Mouse (Mus musculus) ES-E14 (cell line): ENCODE results near the gene Ptprn2. TPM values are rescaled to one million over a fixed set of nuclear protein-coding genes. Genes with fewer than 3 reads are reported as not detected.

Experiments
- DNase-seq: peaks from one replicate; pipeline ENCODE4 v3.0.0-alpha.2; 2013; ENCODE audit warnings: low read depth, low spot score
- H3K27ac ChIP-seq: 2 replicates; pipeline ENCODE4 v1.5.1; 2012; ENCODE audit warnings: low read depth, mild to moderate bottlenecking, low read length, moderate library complexity, mixed read lengths; ENCODE audit not compliant: poor library complexity, insufficient read depth, severe bottlenecking
- H3K36me3 ChIP-seq: 2 replicates; pipeline ENCODE4 v1.6.1; 2012; ENCODE audit warnings: mild to moderate bottlenecking, low read length, moderate library complexity, mixed read lengths; ENCODE audit not compliant: control insufficient read depth, poor library complexity, insufficient read depth, severe bottlenecking
- H3K4me1 ChIP-seq, 2 experiments: fragments of 150-350 bp in 1 of 2; sonication (generic) in 1 of 2; 2 replicates each; pipeline ENCODE4 v1.6.1; 2012; ENCODE audit warnings: low read length in 2 of 2, mild to moderate bottlenecking in 1 of 2, mixed read lengths in 1 of 2; ENCODE audit not compliant: control insufficient read depth in 2 of 2, insufficient read depth in 2 of 2, poor library complexity in 1 of 2
- H3K4me3 ChIP-seq, 2 experiments: fragments of 150-350 bp in 1 of 2; sonication (generic) in 1 of 2; 2 replicates each; pipeline ENCODE4 v1.5.1; 2012; ENCODE audit warnings: low read length in 2 of 2, low read depth in 1 of 2, mild to moderate bottlenecking in 1 of 2, mixed read lengths in 1 of 2; ENCODE audit not compliant: insufficient read depth in 1 of 2, poor library complexity in 1 of 2, severe bottlenecking in 1 of 2
- H3K9ac ChIP-seq: 2 replicates; pipeline ENCODE4 v1.6.1; 2012; ENCODE audit warnings: low read depth, mild to moderate bottlenecking, low read length, mixed read lengths; ENCODE audit not compliant: poor library complexity, insufficient read depth, severe bottlenecking
- H3K9me3 ChIP-seq: fragments of 150-350 bp; sonication (generic); 2 replicates; pipeline ENCODE4 v1.6.1; 2012; ENCODE audit warnings: low read depth, mild to moderate bottlenecking, low read length; ENCODE audit not compliant: control insufficient read depth, insufficient read depth
- CHD2 ChIP-seq: IDR thresholded peaks from 2 replicates; pipeline ENCODE4 v1.6.1; 2014; ENCODE audit warnings: mild to moderate bottlenecking, low read depth, low read length, inconsistent platforms
- HCFC1 ChIP-seq: IDR thresholded peaks from 2 replicates; pipeline ENCODE4 v1.6.1; 2012; ENCODE audit warnings: low read length, inconsistent platforms, borderline replicate concordance; ENCODE audit not compliant: insufficient read depth
- MAFK ChIP-seq: IDR thresholded peaks from 2 replicates; pipeline ENCODE4 v1.6.1; 2014; ENCODE audit warnings: mild to moderate bottlenecking, low read depth, low read length, inconsistent platforms; ENCODE audit not compliant: insufficient read depth
- ZC3H11A ChIP-seq: IDR thresholded peaks from 2 replicates; pipeline ENCODE4 v1.6.1; 2012; ENCODE audit warnings: low read depth, mild to moderate bottlenecking, inconsistent platforms, low read length, borderline replicate concordance
- ZNF384 ChIP-seq: IDR thresholded peaks from 2 replicates; pipeline ENCODE4 v1.6.1; 2012; ENCODE audit warnings: low read depth, low read length, inconsistent platforms
- in situ Hi-C, 2 experiments: fragments of 600-800 bp; cut with MboI; formaldehyde crosslinking; loops; one replicate each; pipeline ENCODE4 v1.15.1; 2025; ENCODE audit warnings: low sequenced_read_pairs in 2 of 2, inconsistent platforms in 1 of 2; ENCODE audit not compliant: unreplicated experiment in 2 of 2
- total RNA-seq: library from RNA; depleted of rRNA; stranded (reverse); fragments of 300-350 nt; gene quantifications from 2 replicates; pipeline ENCODE4 v1.2.3, GENCODE M21; 2012

Gene Ptprn2
- total RNA-seq, 1 experiment = 0.40 TPM

- Histone ChIP-seq H3K36me3 (no peaks in the 10 kb centered on the region), H3K9ac (no peak overlapping the region), H3K27ac (no peak overlapping the region), H3K9me3 (no peaks in the 10 kb centered on the region), H3K4me3 (no peak overlapping the region), H3K4me1 (0 out of 4 replicates have a peak, but pooled peaks cover 0 to 3% of the 10 kb centered on the region in 2 experiments)
- in situ Hi-C loops = no loop called here
- no peak for DNase-seq
- TF ChIP-seq ZNF384 = no peak
- no peak for TF ChIP-seq MAFK
- TF ChIP-seq HCFC1 = no peak
- no peak for TF ChIP-seq CHD2
- TF ChIP-seq ZC3H11A = no peak
Observed at GRCm38 (mm10) chr12:116621325-116622040, 136.0 kb downstream of the Ptprn2 start.

- Histone ChIP-seq H3K27ac (no peak overlapping the region), H3K4me3 (no peak overlapping the region), H3K36me3 (no peaks in the 10 kb centered on the region), H3K9ac (no peak overlapping the region), H3K9me3 (no peaks in the 10 kb centered on the region), H3K4me1 (0 out of 4 replicates have a peak, but pooled peaks cover 0 to 3% of the 10 kb centered on the region in 2 experiments)
- no peak for DNase-seq
- in situ Hi-C loops = no loop called here
- TF ChIP-seq ZC3H11A = no peak
- no peak for TF ChIP-seq ZNF384
- TF ChIP-seq MAFK = no peak
- no peak for TF ChIP-seq HCFC1
- TF ChIP-seq CHD2 = no peak
Observed at GRCm38 (mm10) chr12:116622665-116623387, 137.3 kb downstream of the Ptprn2 start.

DNA sequence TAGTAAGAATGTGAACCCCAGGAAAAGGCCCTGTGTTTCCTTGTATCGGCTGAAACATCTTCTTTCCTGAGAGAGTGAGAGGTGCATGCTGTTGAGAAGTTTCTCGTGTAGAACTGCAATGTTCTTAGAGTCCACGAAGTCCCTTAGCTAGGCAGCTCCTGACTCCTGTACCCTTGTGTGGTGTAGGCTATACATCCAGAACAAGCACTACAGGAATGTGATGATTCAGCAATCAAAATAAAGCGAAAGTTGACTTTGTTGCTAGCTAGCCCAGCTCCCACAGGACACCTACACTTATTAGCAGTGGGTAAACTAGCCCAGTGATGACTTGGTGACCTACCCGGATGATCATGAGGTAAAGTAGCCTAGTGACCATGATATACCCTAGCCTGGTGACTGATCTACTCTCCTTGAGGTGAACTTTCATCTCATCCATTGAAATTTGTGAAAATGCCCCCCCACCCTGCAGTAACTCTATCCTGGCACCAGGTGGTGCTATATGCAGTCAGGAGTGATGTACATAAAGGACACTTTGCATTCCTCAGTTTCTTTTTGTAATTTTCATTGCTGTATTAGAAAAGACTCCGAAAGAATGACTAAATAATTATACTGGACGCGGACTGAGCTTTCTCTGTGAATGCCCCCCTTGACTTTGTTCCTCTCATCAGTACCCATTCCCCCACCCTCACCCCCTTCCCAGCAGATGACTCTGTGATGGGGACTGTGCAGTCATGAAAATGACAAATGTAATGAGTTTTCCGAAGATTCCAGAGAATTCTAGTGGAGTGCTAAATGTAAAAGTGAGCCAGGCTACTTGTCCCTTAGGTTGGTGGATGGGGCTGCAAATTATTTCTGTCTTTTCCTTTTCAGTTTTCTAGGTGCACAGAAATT, 140.1 kb downstream of the Ptprn2 start:
- Histone ChIP-seq H3K36me3 (no peaks in the 10 kb centered on the region), H3K4me1 (0 out of 4 replicates have a peak, but pooled peaks cover 0 to 3% of the 10 kb centered on the region in 2 experiments), H3K4me3 (peak overlapping the region in 1 of 2 experiments; percentile 24; a peak in 1 of 4 replicates), H3K27ac (no peak overlapping the region), H3K9me3 (no peaks in the 10 kb centered on the region), H3K9ac (no peak overlapping the region)
- no peak for DNase-seq
- in situ Hi-C loops = loop anchor here in 1 of 2 experiments (25.0 kb wide), 1 partner anchor 712 kb away; no protein-coding TSS in a partner anchor
- no peak for TF ChIP-seq ZNF384
- no peak for TF ChIP-seq MAFK
- no peak; the same call in 1 of the 2 replicates for TF ChIP-seq ZC3H11A
- TF ChIP-seq CHD2 = no peak
- TF ChIP-seq HCFC1 = no peak

DNA sequence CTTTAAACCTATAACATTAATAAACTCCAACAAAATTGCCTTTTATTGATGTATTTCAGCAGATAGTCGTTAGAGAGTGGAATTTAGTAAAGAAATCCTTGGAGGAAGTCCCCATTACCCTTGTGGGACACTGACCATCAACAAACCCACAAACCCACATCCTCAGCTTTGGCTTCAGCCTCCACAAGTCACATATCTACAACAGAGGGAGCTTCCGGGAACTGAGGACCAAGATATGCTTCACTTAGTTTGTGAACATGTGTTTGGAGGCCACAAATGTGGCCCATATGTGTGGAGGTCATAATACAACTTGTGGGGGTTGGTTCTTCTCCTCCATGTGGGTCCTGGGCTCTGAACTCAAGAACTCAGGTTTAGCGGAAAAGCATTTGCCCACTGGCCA, 143.5 kb downstream of the Ptprn2 start:
- no peak overlapping the region for H3K4me3 ChIP-seq
- TF ChIP-seq ZC3H11A = no peak
- TF ChIP-seq ZNF384 = no peak
- TF ChIP-seq CHD2 = no peak
- no peak for TF ChIP-seq HCFC1
- TF ChIP-seq MAFK = no peak
- no peaks in the 10 kb centered on the region for H3K9me3 ChIP-seq
- 0 out of 4 replicates have a peak, but pooled peaks cover 0 to 3% of the 10 kb centered on the region in 2 experiments for H3K4me1 ChIP-seq
- H3K9ac ChIP-seq = no peak overlapping the region
- no peak overlapping the region for H3K27ac ChIP-seq
- no peak for DNase-seq
- no peaks in the 10 kb centered on the region for H3K36me3 ChIP-seq
- in situ Hi-C loops = loop anchor here in 1 of 2 experiments (25.0 kb wide), 1 partner anchor 708 kb away; no protein-coding TSS in a partner anchor
